Mouse (Mus musculus) embryonic fibroblast, embryonic 13.5 days (primary cell): ENCODE data around the gene Ugdh.

ENCODE experiments used
- CTCF ChIP-seq: IDR thresholded peaks from 2 replicates; pipeline ENCODE4 v1.5.1; 2011; ENCODE audit warnings: mild to moderate bottlenecking, control low read depth, low read length, moderate library complexity, borderline replicate concordance; ENCODE audit not compliant: insufficient read depth
- POLR2A ChIP-seq: IDR thresholded peaks from 2 replicates; pipeline ENCODE4 v1.6.1; 2011; ENCODE audit warnings: low read depth, mild to moderate bottlenecking, control low read depth, low read length, moderate library complexity

- TF ChIP-seq CTCF (no peak), POLR2A (no peak)
Measured at GRCm38 (mm10) chr5:65475806-65476205, 40.1 kb upstream of the Ugdh start.
